ENCODE assay signal across 25 mouse cellular contexts in genomic region chr9:85577812-85578211, GRCm38 (mm10).
DNase-seq lines count a peak whose midpoint lies in the region; ATAC-seq and TF ChIP-seq lines count a peak whose summit lies in the region.
"Had no signal": no experiment of that assay in that cellular context is flagged by ENCODE, and none has a peak within 500 bp of the region (broad histone marks: within the 10 kb centered on the region; RNA-seq: fewer than 3 reads in every experiment).

No protein-coding gene starts in this region.

- H3K4me1 ChIP-seq in bone marrow macrophage, adult 2 months (ENCODE audit: control insufficient read depth, insufficient read depth, low read length): peaks cover 6% of the 10 kb centered on the region
- H3K4me1 ChIP-seq: embryonic facial prominence, embryonic 13.5 days; embryonic facial prominence, embryonic 15.5 days; forebrain, embryonic 10.5 days; forebrain, embryonic 12.5 days had no signal

- DNase-seq in thymus, postnatal 25 days: no peak
- DNase-seq in T-cell, adult 2 months (ENCODE audit: low spot score): no peak
- no peak for DNase-seq in heart, postnatal 25 days (ENCODE audit: low spot score)
- DNase-seq: adrenal gland, adult 2 months; adrenal gland, postnatal 10 days; adrenal gland, postnatal 25 days; B cell, adult 2 months; cerebellum, adult 11-12 months; cerebellum, adult 2 months; cerebellum, adult 9-10 months; cerebellum, postnatal 10 days; cerebellum, postnatal 25 days; embryo, embryonic 11 days had no signal

- TF ChIP-seq POLR2A in bone marrow macrophage, adult 2 months (IDR thresholded peaks at IDR 0.05; ENCODE audit: borderline replicate concordance, low read depth, low read length): no peak

- H3K27ac ChIP-seq in bone marrow macrophage, adult 2 months (ENCODE audit: insufficient read depth, low read depth, low read length): peak overlapping the region; percentile 55
- H3K27ac ChIP-seq: embryonic facial prominence, embryonic 13.5 days; embryonic facial prominence, embryonic 15.5 days; forebrain, embryonic 10.5 days; forebrain, embryonic 12.5 days had no signal

- intact Hi-C loops in heart, postnatal 25 days (cut with DNase I): no loop called here

- ATAC-seq in common myeloid progenitor, adult 5-6 weeks (replicated peaks; ENCODE audit: low read depth, poor library complexity, severe bottlenecking): peak; percentile 42; the same call in 1 of the 2 replicates
- ATAC-seq in megakaryocyte, adult 5-6 weeks (ENCODE audit: poor library complexity, severe bottlenecking): peak; percentile 77
- ATAC-seq: CD4-positive, CD25-positive, alpha-beta regulatory T cell, adult 4 months; forebrain, embryonic 14.5 days; forebrain, embryonic 16.5 days; Patski had no signal

- H3K4me3 ChIP-seq in bone marrow macrophage, adult 2 months (ENCODE audit: insufficient read depth, low read length): no peak overlapping the region
- H3K4me3 ChIP-seq: embryonic facial prominence, embryonic 13.5 days; embryonic facial prominence, embryonic 15.5 days; erythroblast, embryonic 14.5 days; forebrain, embryonic 10.5 days; forebrain, embryonic 12.5 days had no signal

- TF ChIP-seq CTCF in bone marrow macrophage, adult 2 months (IDR thresholded peaks at IDR 0.05; ENCODE audit: low read depth, low read length): no peak
